ENCODE assay signal across 7 mouse cellular contexts in genomic region chr17:24667416-24667815, GRCm38 (mm10). TPM values are rescaled to one million over a fixed set of nuclear protein-coding genes. Genes with fewer than 3 reads are reported as not detected.
DNase-seq lines count a peak whose midpoint lies in the region; ATAC-seq and TF ChIP-seq lines count a peak whose summit lies in the region.

No protein-coding gene starts in this region.

- no peak overlapping the region for H3K4me3 ChIP-seq in midbrain, postnatal 0 days (ENCODE audit: low read depth, low read length)
- no peak overlapping the region for H3K4me3 ChIP-seq in midbrain, embryonic 16.5 days (ENCODE audit: low read depth, low read length)

- H3K9ac ChIP-seq in midbrain, postnatal 0 days (replicated peaks; ENCODE audit: low read length, poor library complexity, severe bottlenecking): no peak overlapping the region
- H3K9ac ChIP-seq in midbrain, embryonic 16.5 days (ENCODE audit: low read depth, low read length): no peak overlapping the region

- no peak overlapping the region for H3K27ac ChIP-seq in midbrain, postnatal 0 days (ENCODE audit: low read depth, low read length)
- H3K27ac ChIP-seq in midbrain, embryonic 16.5 days (ENCODE audit: low read length): no peak overlapping the region

- WGBS in midbrain, postnatal 0 days: 29% methylated on average over 6 of the region's 6 CpGs
- WGBS in midbrain, embryonic 16.5 days: 29% methylated on average over 6 of the region's 6 CpGs

- ATAC-seq in midbrain, postnatal 0 days (ENCODE audit: low FRiP score): no peak
- ATAC-seq in midbrain, embryonic 16.5 days: no peak
- peak; percentile 38 to 61; a peak in 3 of 4 replicates for ATAC-seq in hematopoietic stem cell, adult 5-6 weeks (replicated peaks in 1 of 2; ENCODE audit: insufficient read depth in 1 of 2, low FRiP score in 2 of 2, low TSS enrichment in 1 of 2, low read depth in 1 of 2, poor library complexity in 2 of 2, severe bottlenecking in 2 of 2)

- H3K9me3 ChIP-seq in midbrain, postnatal 0 days (ENCODE audit: low read length): no peaks in the 10 kb centered on the region
- no peaks in the 10 kb centered on the region for H3K9me3 ChIP-seq in midbrain, embryonic 16.5 days (replicated peaks; ENCODE audit: control insufficient read depth, low read length, poor library complexity, severe bottlenecking)

- H3K36me3 ChIP-seq in midbrain, postnatal 0 days (ENCODE audit: insufficient read depth, low read length): no peaks in the 10 kb centered on the region
- no peaks in the 10 kb centered on the region for H3K36me3 ChIP-seq in midbrain, embryonic 16.5 days (ENCODE audit: control insufficient read depth, insufficient read depth, low read length)

- H3K4me2 ChIP-seq in midbrain, postnatal 0 days (ENCODE audit: low read depth, low read length, poor library complexity, severe bottlenecking): no peak overlapping the region
- no peak overlapping the region for H3K4me2 ChIP-seq in midbrain, embryonic 16.5 days (ENCODE audit: low read length)

- peak; percentile 81 for TF ChIP-seq CTCF in midbrain, postnatal 0 days (IDR thresholded peaks at IDR 0.05)

- H3K4me1 ChIP-seq in midbrain, postnatal 0 days (ENCODE audit: insufficient read depth, low read length): peaks cover 15% of the 10 kb centered on the region; the same call in 1 of the 2 replicates
- peaks cover 25% of the 10 kb centered on the region for H3K4me1 ChIP-seq in midbrain, embryonic 16.5 days (ENCODE audit: control insufficient read depth, insufficient read depth, low read length)

- DNase-seq in midbrain, postnatal 0 days (ENCODE audit: low spot score): peak; percentile 69
- DNase-seq in R1 (ENCODE audit: low read depth, low spot score): peak; percentile 93
- DNase-seq in cerebellum, adult 9-11 months: peak; percentile 84
- DNase-seq in lung, postnatal 25 days (ENCODE audit: low spot score): peak; percentile 90
- peak; percentile 65 for DNase-seq in thymus, postnatal 14 days

- H3K27me3 ChIP-seq in midbrain, postnatal 0 days (ENCODE audit: insufficient read depth, low read length): no peaks in the 10 kb centered on the region
- no peaks in the 10 kb centered on the region for H3K27me3 ChIP-seq in midbrain, embryonic 16.5 days (ENCODE audit: control insufficient read depth, insufficient read depth, low read depth, low read length)

RNA-seq across cellular contexts. Expression of gene Zfp598, which starts 2.1 kb away (rescaled TPM):
- 36.4 and 40.0 TPM in 2 replicates for total RNA-seq in midbrain, postnatal 0 days (2014; rRNA removed)
- polyA plus RNA-seq in midbrain, postnatal 0 days (2015; fragmentation: Nextera tagmentation; extraction: Ambion mirVana): 15.7 and 16.4 TPM in 2 replicates
- 19.7 and 20.3 TPM in 2 replicates for polyA plus RNA-seq in midbrain, embryonic 16.5 days (2015; fragmentation: Nextera tagmentation; extraction: Ambion mirVana)
- 19.7 and 22.8 TPM in 2 replicates for total RNA-seq in hematopoietic stem cell, adult 5-6 weeks (2017)

RNA-seq across cellular contexts. Expression of gene Npw, which starts 9.2 kb away (rescaled TPM):
- total RNA-seq in midbrain, postnatal 0 days (2014; rRNA removed): not detected in 2 replicates
- 0.59 and 0.86 TPM in 2 replicates for polyA plus RNA-seq in midbrain, postnatal 0 days (2015; fragmentation: Nextera tagmentation; extraction: Ambion mirVana)
- polyA plus RNA-seq in midbrain, embryonic 16.5 days (2015; fragmentation: Nextera tagmentation; extraction: Ambion mirVana): 0.36 and 0.90 TPM in 2 replicates
- not detected in 2 replicates for total RNA-seq in hematopoietic stem cell, adult 5-6 weeks (2017)

RNA-seq across cellular contexts. Expression of gene Slc9a3r2, which starts 17.3 kb away (rescaled TPM):
- 61.7 and 62.8 TPM in 2 replicates for total RNA-seq in midbrain, postnatal 0 days (2014; rRNA removed)
- 52.1 and 52.7 TPM in 2 replicates for polyA plus RNA-seq in midbrain, postnatal 0 days (2015; fragmentation: Nextera tagmentation; extraction: Ambion mirVana)
- 43.3 and 43.7 TPM in 2 replicates for polyA plus RNA-seq in midbrain, embryonic 16.5 days (2015; fragmentation: Nextera tagmentation; extraction: Ambion mirVana)
- 2.2 and 4.7 TPM in 2 replicates for total RNA-seq in hematopoietic stem cell, adult 5-6 weeks (2017)

RNA-seq across cellular contexts. Expression of gene Syngr3, which starts 22.3 kb away (rescaled TPM):
- 330 and 376 TPM in 2 replicates for total RNA-seq in midbrain, postnatal 0 days (2014; rRNA removed)
- polyA plus RNA-seq in midbrain, postnatal 0 days (2015; fragmentation: Nextera tagmentation; extraction: Ambion mirVana): 334 and 375 TPM in 2 replicates
- 266 and 303 TPM in 2 replicates for polyA plus RNA-seq in midbrain, embryonic 16.5 days (2015; fragmentation: Nextera tagmentation; extraction: Ambion mirVana)
- 0.25 TPM in 1 of 2 replicates, not detected in the other for total RNA-seq in hematopoietic stem cell, adult 5-6 weeks (2017)

RNA-seq across cellular contexts. Expression of gene Gfer, which starts 28.5 kb away (rescaled TPM):
- 28.0 and 44.3 TPM in 2 replicates for total RNA-seq in midbrain, postnatal 0 days (2014; rRNA removed)
- 36.7 and 39.4 TPM in 2 replicates for polyA plus RNA-seq in midbrain, postnatal 0 days (2015; fragmentation: Nextera tagmentation; extraction: Ambion mirVana)
- polyA plus RNA-seq in midbrain, embryonic 16.5 days (2015; fragmentation: Nextera tagmentation; extraction: Ambion mirVana): 33.7 and 40.8 TPM in 2 replicates
- 29.3 and 45.5 TPM in 2 replicates for total RNA-seq in hematopoietic stem cell, adult 5-6 weeks (2017)

Comparison
In these comparisons a context has a peak if more than half of its experiments do, and no peak if none do; other contexts are left out.
1. ATAC-seq: peak in hematopoietic stem cell, adult 5-6 weeks (2 of 2); none in midbrain, postnatal 0 days (single experiment) and midbrain, embryonic 16.5 days (single experiment).
2. RNA of gene Slc9a3r2, which starts 17.3 kb away (total RNA-seq): 61.7 to 62.8 TPM in midbrain, postnatal 0 days; 2.2 to 4.7 TPM in hematopoietic stem cell, adult 5-6 weeks; every median in the first group is over 10 times any median in the second.
3. Peak in every context shown above with its lines, with median percentiles within 50 percentile points of each other: DNase-seq.